Mouse (Mus musculus) heart, postnatal 10 days (tissue): ENCODE measurements at regions not wholly inside any gene's neighbourhood (a gene's known extent, or its start where the extent isn't known, plus 50 kb on each side); places are given as distances from the start of the nearest gene placed in this dataset.
A peak's percentile ranks its signal among the peaks of the same experiment; 100 is the strongest.

Experiments
- DNase-seq, 2 experiments: peaks; one replicate each; pipeline ENCODE4 v3.0.0; 2021
- intact Hi-C: fragments of 180-260 bp; cut with DNase I; formaldehyde crosslinking; loops from one replicate; pipeline ENCODE4 v1.15.1; 2025

- peak; percentile 47 to 56 for DNase-seq
- intact Hi-C loops: loop anchor here (5.0 kb wide), 1 partner anchor 66 kb away; no protein-coding TSS in a partner anchor
Measured at GRCm38 (mm10) chr9:30848249-30848648, 74.0 kb downstream of the Adamts15 start.

DNA sequence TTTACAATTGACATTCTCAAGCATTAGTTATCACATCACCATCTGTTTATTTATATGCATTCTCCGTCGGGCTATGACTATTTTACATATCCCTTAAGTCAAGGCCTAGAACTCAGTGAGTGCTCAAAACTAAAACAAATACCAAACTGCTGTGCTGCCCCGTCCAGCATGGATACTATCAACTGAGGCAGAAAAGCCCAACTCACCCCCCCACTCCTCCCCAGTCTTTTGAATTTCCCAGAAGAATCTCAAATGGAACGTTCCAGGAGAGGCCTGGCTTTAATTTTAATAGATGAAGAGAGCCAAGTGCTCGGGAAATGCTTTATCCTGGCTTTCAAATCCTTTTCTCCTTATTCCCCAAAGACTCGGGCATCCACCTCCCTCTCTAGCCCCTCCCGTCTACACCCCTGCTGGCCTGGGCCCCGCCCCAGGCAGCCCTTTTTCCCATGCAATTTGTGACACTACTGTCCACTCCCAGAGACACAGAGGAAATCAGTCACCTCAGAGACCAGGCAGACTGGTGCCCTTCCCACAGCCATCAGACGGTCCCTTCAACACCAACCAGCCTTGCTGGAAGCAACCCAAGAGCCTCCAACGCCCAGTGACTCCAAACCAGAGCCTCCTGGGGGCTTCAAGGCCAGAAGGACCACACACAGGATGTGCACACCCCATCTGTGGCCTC is 76.5 kb downstream of the Adamts15 start:
- intact Hi-C loops: loop anchor here (2.0 to 5.0 kb wide), 2 partner anchors 63 to 75 kb away; no protein-coding TSS in a partner anchor
- peak; percentile 42 to 44 for DNase-seq

GRCm38 (mm10) chr9:30844079-30844563 is 78.1 kb downstream of the Adamts15 start:
- peak; percentile 69 to 74 for DNase-seq
- intact Hi-C loops: loop anchor here (2.0 kb wide), 1 partner anchor 77 kb away; no protein-coding TSS in a partner anchor

- intact Hi-C loops: no loop called here
- DNase-seq: no peak
Measured at GRCm38 (mm10) chr9:30834908-30835307, 87.3 kb downstream of the Adamts15 start.

GRCm38 (mm10) chr9:30834565-30834905 is 87.7 kb downstream of the Adamts15 start:
- intact Hi-C loops: no loop called here
- DNase-seq: no peak

- no peak for DNase-seq
- intact Hi-C loops: no loop called here
Measured at GRCm38 (mm10) chr9:30833836-30834564, 88.3 kb downstream of the Adamts15 start.

- intact Hi-C loops: no loop called here
- DNase-seq: peak in 1 of 2 experiments; percentile 26
Measured at GRCm38 (mm10) chr9:30829158-30829870, 92.9 kb downstream of the Adamts15 start.

GRCm38 (mm10) chr9:30827780-30828179 is 94.5 kb downstream of the Adamts15 start:
- intact Hi-C loops: no loop called here
- DNase-seq: no peak

- intact Hi-C loops: no loop called here
Measured at GRCm38 (mm10) chr9:30824056-30824625, 98.1 kb downstream of the Adamts15 start.

DNA sequence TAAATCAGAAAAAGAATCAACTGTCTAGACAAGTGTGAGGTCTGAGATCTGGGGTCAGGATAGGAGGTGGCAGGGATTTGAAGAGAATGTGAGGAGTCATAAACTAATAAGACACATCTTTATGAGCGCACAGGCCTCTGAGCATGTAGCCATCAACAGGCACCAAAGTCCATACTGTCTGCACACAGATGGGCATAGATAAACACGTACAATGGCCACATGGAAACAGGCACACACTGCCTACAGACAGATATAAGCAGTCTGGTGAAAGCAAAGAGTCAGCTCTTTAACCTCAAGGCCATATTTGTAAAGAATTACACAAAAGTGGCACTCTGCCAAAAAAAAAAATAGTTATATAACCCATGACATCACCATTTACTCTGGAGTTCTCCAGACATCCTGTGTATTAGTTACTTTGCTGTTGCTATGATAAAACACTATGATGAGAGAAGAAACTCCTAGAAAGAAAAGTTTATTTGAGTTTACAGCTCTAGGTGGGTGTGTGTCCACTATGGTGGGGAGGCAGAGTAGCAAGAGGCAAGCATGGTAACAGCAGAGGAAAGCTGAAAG is 101.4 kb downstream of the Adamts15 start:
- no peak for DNase-seq

More at GRCm38 (mm10) chr9:30824056-30824625, 98.1 kb downstream of the Adamts15 start:
- no peak for DNase-seq

GRCm38 (mm10) chr9:30813246-30813645 is 109.0 kb downstream of the Adamts15 start:
- no peak for DNase-seq
- intact Hi-C loops: no loop called here

More for the DNA sequence above, 101.4 kb downstream of the Adamts15 start:
- intact Hi-C loops: no loop called here

GRCm38 (mm10) chr9:30810843-30811242 is 111.4 kb downstream of the Adamts15 start:
- intact Hi-C loops: no loop called here
- peak in 1 of 2 experiments; percentile 18 for DNase-seq

DNA sequence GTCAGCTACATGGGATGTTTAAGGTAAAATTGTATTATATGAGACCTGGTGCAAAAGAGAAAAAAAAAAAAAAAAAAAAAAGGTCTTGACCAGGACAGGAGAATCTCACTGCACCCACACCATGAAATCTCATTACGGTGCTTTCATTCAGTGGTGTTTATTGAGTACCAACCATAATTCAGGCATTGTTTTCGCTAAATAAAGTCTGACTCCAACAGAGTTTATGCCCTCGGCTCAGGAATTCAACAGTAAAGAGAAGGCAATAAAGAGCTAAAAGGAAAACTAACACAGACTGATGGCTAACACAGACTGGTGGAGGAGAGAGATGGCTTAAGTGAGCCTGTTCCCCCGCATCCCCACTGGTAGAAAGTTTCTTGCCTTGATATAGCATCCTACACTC is 112.0 kb downstream of the Adamts15 start:
- intact Hi-C loops: no loop called here
- no peak for DNase-seq

DNA sequence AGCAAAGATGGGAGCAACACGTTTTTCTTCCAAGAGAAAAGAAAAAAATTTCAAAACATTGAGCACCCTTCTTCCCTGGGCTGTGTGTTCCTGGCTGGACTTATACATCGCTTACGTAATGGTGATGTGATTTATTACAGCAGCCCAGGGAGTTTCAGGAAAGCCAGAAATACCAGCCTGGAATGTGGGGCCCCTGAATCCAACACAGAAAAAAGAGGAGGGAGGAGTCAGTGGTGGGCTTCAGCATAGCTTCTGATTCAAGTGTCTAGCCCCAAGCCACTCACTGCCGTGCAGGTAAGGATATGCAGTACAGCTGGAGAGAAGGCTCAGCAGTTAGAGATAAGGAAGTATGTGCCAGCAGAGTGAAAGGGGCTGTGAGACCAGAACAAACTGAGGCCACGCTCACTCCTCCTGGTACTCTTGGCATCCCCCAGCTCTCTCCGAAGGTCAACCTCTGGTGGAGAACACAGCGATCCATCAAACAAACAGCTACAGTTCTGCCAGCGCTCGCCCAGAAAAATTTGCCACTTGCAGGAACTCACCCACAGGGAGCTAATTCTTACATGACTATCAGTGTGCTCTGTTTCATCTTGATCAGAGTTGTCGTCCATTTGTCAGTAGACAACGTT is 113.3 kb downstream of the Adamts15 start:
- no peak for DNase-seq

DNA sequence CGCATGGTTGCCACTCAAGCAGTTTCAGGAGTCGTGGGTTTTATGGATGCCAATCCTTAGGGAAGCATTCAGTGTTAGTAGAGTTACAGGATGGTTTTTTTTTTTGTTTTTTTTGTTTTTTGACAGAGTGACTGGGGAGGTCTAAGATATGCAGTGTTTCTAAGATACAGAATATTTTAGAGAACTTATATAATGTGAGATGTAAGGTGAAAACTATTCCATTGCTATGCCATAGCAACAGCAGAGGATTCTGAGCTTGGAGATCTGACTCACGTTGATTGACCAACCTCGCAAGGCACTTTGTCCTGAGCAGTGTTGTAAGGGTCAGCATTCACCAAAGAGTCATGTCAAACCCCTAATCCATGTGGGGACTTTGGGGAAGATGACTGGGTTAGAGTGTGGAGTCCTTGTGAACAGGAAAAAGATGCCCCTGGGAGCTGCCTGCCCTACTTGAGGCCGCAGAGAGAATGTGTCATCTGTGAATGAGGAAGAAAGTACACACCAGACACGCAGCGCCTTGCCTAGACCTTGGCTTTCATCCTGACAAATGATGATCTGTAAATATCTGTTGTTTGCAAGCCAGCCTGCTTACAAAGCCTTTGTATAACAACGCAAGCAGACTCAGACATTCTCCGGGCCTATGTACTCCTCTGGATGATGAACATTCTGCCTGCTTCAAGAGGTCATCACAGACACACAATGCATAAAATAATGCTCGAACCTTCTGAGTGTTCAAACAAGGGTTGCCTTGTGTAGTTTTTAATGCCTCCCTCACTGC is 118.3 kb downstream of the Adamts15 start:
- DNase-seq: no peak
- intact Hi-C loops: no loop called here

More for the DNA sequence above, 113.3 kb downstream of the Adamts15 start:
- intact Hi-C loops: no loop called here

GRCm38 (mm10) chr9:30802826-30803225 is 119.4 kb downstream of the Adamts15 start:
- intact Hi-C loops: no loop called here

DNA sequence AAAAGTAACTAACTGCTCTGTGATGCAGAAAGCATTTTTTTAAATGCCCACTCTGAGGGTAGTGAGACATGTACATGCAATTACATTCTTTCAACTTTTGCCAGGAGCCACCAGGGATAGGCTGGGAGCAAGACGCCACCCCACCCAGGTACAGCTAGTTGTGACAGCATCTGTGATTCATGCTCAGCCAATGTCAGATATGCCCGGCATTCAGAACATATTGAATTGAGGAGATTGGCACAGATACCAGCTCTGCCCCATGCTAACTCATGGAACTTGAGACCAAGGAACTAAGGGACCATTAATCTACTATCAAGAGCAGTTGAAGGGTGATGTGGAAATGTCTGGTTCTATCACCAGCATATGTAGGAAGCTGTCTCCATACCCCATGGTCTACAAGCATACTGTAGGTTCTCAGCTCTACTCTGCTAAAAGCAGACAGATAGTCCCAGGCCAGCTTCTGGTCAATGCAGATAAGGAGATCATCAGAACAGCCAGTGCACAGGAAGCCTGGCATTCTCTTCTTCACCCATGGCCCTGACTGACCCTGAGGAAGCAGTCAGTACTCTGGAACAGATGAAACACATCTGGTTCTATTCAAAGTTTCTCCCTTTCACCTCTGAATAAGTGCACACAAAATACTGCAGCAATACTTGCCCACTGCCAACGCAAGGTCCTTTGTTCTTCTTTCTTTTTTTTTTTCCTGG is 127.4 kb downstream of the Adamts15 start:
- DNase-seq: peak in 1 of 2 experiments; percentile 32
- intact Hi-C loops: no loop called here

More at GRCm38 (mm10) chr9:30802826-30803225, 119.4 kb downstream of the Adamts15 start:
- peak in 1 of 2 experiments; percentile 15 for DNase-seq

DNA sequence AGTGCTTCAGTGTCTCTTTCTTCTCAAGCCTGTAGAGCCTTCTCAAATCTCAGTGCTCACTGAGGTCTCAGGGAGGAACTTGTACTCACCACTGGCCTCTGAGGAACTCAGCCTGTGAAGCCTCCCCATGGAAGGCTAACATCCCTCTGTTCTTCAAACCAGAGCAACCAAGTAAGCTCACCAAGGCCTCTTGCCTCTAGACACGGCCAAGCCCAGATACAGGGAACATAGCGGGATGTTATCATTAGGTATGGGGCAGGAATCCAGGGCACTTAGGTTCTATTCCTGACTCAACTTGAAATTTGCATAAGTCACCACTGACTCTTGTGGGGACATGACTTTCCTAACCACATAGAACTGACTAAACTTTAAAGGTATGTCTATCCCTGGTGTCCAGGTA is 141.0 kb downstream of the Adamts15 start:
- DNase-seq: peak; percentile 65
- intact Hi-C loops: loop anchor here (5.0 kb wide), 3 partner anchors 66 to 141 kb away; partner anchors contain the start of gene Adamts15
